Mouse (Mus musculus): ENCODE results near the gene Clrn1. TPM values are rescaled to one million over a fixed set of nuclear protein-coding genes. Genes with fewer than 3 reads are reported as not detected.
"Not testable (repeated sequence)": the region's sequence is repeated elsewhere in the genome, so short reads cannot be mapped to it uniquely, and the experiment has no call there.

Gene Clrn1
- total RNA-seq (2021) = not detected in 2 replicates
- long read RNA-seq = 0 reads

DNA sequence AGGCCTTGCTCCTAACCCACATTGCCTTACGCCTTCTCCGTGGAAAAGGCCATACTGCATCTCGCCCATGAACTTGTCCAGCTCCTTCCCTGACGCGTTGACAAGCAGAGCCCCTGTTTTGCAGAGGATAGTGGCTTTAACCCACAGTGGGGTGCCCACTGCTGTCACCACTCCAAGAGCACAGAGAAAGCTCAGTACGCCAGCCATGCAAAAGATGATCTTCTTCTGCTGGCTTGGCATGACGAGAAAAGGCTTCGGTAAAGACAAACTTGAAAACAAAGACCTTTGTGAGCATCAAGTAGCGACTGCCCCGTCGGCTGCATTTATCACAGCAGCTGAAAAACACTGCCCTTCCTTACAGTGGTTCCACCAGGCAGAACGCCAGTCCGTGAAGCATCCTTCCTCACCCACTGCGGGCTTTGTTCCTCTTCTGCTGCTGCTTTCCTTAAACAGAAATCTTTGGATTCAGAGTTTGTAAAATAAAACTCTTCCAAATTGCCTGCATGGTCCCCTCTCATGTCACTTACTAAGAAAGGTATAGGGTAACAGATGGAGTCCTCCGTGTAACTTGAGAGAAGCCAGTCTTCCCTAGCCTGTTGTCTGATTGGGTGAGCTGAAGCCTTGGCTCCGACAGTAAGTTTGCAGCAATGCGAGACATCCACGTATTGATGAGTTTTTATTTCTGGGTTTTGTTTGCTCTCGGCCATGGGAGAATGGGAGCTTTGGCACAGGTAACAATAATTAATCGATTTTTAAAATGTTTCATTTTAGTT, at the start of gene Clrn1:
Gene Clrn1 (minus strand): TSS at position 540 of the 773 bp plus-strand sequence.
- no peak for DNase-seq

GRCm38 (mm10) chr3:58924027-58924426, 38.9 kb upstream of the Clrn1 start:
- no peak for DNase-seq

DNA sequence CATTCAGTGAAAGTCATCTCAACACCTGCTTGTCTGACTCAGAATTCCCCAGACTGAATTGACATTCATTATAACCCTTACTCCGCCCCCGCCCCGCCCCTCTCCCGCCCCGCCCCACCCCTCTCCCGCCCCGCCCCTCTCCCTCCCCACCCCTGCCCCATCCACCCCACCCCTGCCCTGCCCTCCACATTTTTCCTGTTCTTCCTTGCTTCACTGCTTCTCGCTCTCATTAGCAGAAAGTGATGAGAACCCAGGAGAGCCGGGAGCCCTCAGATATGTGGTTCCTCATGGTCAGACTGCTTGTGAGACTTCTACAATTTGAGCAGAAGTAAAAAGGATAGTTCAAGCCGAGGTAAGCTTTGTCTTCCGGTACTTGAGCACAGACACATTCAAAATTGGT, 38.0 kb upstream of the Clrn1 start:
- DNase-seq = no peak

DNA sequence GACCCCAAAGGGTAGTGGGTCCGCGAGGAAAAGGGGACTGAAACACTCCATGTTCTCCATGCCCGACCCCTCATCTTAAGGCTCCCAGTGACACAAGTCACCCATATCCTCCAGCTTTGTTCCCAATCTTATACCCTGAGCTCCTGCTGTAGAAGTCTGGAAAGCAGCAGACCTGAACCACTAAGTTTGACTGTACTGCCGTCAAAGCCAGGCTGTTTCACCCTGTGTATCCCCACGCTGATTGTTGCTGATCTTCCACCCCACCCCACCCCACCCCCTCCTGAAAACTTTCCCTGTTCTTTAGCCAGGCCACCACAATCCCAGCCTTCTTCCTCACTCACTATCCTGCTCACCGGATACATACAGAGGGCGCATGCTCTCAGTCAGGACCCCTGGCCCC, 37.5 kb upstream of the Clrn1 start:
- no peak for DNase-seq

GRCm38 (mm10) chr3:58921316-58921715, 36.2 kb upstream of the Clrn1 start:
- no peak for DNase-seq

- no peak for DNase-seq
Observed at GRCm38 (mm10) chr3:58904656-58905055, 19.5 kb upstream of the Clrn1 start.

DNA sequence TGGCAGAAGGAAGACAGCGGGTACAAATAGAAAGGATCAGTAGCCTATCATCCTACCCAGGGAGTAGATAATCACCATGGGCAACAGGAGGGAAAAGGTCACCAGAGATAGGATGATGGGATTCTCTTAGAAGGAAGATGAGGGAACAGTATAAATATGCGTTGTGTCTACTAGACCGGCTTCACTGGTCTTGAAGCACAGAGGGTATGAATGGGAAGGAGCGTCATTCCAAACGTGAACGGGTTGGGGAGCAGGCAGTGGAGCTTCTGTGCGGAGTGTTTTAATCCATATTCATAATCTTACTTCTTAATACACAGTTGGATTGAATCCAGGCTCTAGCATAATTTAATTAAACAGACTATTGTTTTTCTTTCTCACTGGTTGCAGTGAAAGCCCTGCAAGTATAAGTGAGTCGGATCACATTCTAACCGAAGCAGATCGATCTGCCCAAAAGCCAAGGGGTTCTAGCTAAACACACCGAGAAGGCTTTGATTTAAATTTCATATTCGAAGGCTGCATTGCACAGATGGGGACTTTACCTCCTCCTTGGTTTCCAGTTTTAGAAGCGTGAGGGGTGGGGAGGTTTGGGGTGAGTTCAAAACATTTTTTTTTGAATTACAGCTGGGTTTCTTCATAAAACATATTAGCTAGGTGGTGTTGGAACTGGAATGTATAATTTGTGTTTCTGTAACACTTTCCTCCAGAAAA, 17.1 kb upstream of the Clrn1 start:
- DNase-seq = no peak

- DNase-seq = no peak
Observed at GRCm38 (mm10) chr3:58895131-58895530, 10.0 kb upstream of the Clrn1 start.

DNA sequence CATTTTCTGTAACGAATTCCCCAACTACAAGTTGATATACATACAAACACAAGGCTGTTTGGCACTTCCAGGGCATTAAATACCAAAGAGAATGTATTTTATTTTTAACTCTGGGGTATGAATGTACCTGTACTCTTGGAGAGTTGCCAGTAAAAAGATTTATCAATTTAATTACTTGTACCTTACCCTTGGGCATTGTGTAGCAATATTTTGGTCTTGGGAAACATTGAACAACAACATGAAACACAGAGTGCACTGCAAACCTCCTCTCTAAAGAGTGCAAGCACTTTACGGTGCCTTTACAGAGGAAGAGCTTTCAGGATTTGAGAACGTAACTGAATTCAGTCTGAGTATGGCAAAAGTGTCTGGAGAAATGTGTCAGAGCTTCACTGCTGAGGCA, 9.4 kb upstream of the Clrn1 start:
- DNase-seq = no peak

GRCm38 (mm10) chr3:58889670-58890069, 4.5 kb upstream of the Clrn1 start:
- no peak for DNase-seq

- DNase-seq = no peak
Observed at GRCm38 (mm10) chr3:58888131-58888715, 3.1 kb upstream of the Clrn1 start.

DNA sequence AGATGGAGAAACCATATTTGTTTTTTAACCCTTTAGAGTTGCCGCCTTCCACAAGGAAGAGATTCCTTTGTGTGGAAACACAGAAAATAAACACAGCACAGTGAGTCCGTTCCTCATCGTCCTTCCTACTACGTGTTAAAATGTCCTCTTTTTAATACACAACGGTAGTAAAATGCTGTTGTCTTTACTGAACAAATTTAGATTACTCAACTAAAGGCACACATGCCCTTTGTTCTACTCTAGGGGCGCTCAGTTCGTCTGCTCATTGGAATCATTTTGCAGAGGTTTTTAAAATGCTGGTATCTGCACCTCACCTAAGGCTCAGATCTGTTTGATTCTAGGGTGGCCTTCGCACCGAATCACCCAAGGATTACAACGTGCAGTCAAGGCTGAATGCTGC, 2.6 kb upstream of the Clrn1 start:
- DNase-seq = no peak

DNA sequence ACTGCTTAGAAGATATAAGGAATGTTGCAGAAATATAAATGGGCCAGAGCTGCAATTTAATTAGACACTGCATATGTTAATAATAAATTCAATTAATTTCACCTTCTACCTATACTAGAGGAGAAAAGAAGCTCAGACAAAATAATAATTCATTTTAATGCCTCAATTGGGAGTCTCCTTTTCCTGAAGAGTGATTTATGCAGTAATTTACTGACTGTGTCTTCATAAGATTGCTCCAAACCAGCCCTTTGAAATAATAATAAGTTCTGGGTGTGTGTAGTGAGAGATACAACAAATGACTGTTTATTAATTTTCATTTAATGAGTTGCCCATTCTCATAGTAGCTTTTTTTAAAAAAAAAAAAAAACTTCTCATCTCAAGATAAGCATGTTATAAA, 1.6 kb downstream of the Clrn1 start:
- no peak for DNase-seq

- peak; percentile 12 for DNase-seq
Observed at GRCm38 (mm10) chr3:58882878-58883510, 2.1 kb downstream of the Clrn1 start.

DNA sequence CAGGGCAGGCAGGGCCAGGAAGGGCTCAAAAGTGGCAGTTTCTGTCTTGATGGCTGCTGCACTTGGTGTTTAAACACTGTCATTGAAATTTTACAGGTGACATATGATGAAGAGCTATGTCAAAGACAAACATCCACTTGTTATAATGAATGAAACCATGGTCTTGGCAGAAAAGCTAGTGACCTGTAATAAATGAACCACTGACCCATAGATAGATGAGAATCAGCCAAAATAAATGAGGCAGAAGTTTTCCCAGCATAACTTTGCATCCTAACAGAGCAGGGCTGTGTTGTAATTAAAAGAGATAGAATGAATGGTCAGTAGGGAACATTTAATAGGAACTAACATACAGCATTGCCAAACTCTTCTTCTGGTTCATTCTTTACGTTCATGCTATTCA, 4.1 kb downstream of the Clrn1 start:
- no peak for DNase-seq

GRCm38 (mm10) chr3:58880181-58880580, 5.0 kb downstream of the Clrn1 start:
- no peak for DNase-seq

DNA sequence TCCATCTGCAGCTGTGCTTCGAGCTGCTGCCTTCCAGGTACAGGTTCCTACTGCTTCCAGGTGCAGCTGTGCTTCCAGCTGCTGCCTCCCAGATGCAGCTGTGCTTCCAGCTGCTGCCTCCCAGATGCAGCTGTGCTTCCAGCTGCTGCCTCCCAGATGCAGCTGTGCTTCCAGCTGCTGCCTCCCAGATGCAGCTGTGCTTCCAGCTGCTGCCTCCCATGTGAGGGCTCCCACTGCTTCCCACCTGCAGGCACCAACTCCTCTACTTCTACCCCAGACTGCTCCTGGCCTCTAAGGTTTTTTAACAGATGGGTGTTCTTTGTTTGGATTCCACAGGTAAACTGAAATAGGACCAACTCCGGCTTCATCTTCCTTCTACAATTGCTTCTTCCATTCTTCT, 13.3 kb downstream of the Clrn1 start:
- not testable (repeated sequence) for DNase-seq

DNA sequence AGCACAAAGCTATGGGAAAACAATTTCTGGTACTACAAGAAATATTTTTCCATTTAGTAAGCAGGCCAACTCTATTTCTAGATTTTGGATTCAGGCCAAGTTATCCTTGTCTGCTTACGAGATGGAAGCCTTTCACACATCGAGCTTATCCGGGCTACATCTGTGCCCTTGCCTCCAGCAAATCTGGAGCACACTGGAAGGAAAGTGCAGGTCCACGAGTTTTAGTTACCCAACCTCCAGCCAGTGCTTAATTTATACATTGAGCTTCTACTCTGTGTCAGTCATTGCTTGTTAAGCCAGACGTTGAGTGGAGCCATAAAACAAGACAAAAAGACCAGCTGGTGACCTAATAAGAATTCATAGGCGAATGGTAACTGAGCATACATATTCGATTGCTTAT, 19.4 kb downstream of the Clrn1 start:
- no peak for DNase-seq

DNA sequence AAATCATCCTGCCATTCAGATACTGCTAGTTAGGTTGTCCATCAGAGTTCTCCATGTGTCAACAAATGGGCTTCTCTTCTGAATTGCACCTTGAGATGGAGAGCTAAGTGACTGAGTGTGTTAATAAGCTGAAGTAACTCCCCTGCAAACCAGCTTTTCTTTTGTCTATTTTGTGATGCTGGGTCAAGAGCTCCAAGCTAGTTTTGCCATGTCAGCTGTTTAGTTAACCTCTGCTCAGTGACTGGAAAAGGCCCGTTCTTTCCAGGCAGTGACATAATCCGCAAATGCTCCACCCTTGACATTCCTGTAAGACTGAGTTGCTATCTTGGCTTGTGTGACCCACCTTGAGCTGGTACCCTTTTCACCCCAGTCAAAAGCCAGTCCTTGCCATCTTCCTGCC, 22.2 kb downstream of the Clrn1 start:
- DNase-seq = no peak

DNA sequence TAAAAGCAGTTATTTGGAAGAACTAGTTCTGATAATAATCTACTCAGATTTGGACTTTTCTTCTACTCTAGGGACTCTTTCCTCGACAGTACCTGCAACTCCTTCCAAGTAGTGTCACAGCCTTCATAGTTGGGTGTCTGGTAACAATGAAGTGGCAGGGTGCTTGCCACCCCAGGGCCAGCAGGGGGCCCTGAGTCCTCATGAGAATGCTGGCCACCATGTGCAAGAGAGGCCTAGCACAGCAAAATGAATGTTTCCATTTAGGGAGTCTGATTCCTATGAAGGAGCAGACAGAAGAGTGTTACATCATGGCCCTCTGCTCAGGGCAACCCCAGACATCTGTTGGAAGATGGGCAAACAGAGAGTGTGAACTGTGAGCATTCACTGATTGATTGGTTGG, 41.7 kb downstream of the Clrn1 start:
- peak; percentile 37 for DNase-seq

DNA sequence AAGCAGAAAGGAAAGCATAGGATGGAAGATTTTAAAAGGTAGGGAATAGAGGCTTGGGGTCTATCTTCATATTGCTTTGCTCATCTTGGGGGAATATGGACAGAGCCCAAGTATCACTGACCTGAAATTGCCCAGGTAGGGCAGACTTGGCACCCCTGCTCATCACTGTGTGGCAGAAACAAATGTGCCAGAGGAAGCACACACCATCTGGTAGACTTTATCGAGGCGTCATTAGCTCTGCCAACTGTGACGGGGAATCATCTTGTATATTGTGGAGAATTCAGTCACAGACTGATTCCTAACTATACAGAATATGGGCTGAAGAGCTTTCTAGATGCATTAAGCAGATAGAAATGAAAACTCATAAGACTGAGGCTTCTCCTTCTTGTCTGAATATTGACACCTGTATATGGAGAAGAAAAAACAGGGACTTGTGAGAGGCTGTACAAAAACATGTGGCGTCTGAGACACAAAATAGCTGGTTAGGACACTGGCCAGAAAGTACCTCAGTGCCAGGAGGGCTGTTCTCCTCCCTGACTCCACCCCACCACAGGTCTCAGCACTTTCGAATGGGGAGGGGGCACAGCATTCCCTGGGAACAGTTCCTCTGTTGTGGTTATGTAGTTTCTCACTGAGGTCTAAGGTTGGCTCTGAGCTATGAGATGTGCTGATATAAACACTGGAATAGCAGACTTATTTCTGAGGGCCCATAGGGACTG, 51.5 kb downstream of the Clrn1 start:
- DNase-seq = no peak

- no peak for DNase-seq
Observed at GRCm38 (mm10) chr3:58832888-58833287, 52.3 kb downstream of the Clrn1 start.
